Mouse (Mus musculus) forebrain, postnatal 0 days (tissue): ENCODE results near the gene Apof. TPM values are rescaled to one million over a fixed set of nuclear protein-coding genes. Genes with fewer than 3 reads are reported as not detected.
"Not testable (repeated sequence)": the region's sequence is repeated elsewhere in the genome, so short reads cannot be mapped to it uniquely, and the experiment has no call there.

ENCODE experiments used
- ATAC-seq: fragments of 200-750 bp; cut with Nextera tagmentation; 2 replicates; pipeline ENCODE4 v1.8.0; 2017; ENCODE audit warnings: mild to moderate bottlenecking, moderate library complexity
- DNase-seq: peaks from one replicate; pipeline ENCODE4 v3.0.0-alpha.2; 2015
- H3K27ac ChIP-seq: fragments of 300-500 bp; sonication (generic); 2 replicates; pipeline ENCODE4 v1.5.1; 2014; ENCODE audit warnings: low read depth, mild to moderate bottlenecking, antibody characterized with exemption, low read length, moderate library complexity, mixed read lengths
- H3K27me3 ChIP-seq: fragments of 300-500 bp; sonication (generic); 2 replicates; pipeline ENCODE4 v1.6.1; 2014; ENCODE audit warnings: mild to moderate bottlenecking, low read length, mixed read lengths; ENCODE audit not compliant: insufficient read depth
- H3K36me3 ChIP-seq: fragments of 300-500 bp; sonication (generic); 2 replicates; pipeline ENCODE4 v1.6.1; 2014; ENCODE audit warnings: mild to moderate bottlenecking, moderate library complexity; ENCODE audit not compliant: insufficient read depth
- H3K4me1 ChIP-seq: fragments of 300-500 bp; sonication (generic); 2 replicates; pipeline ENCODE4 v1.6.1; 2014; ENCODE audit warnings: antibody characterized with exemption; ENCODE audit not compliant: insufficient read depth
- H3K4me2 ChIP-seq: fragments of 300-500 bp; sonication (generic); 2 replicates; pipeline ENCODE4 v1.6.1; 2014; ENCODE audit warnings: low read depth, mild to moderate bottlenecking, moderate library complexity
- H3K4me3 ChIP-seq: fragments of 300-500 bp; sonication (generic); 2 replicates; pipeline ENCODE4 v1.5.1; 2014; ENCODE audit warnings: low read depth, low read length, mixed read lengths
- H3K9ac ChIP-seq: fragments of 300-500 bp; sonication (generic); 2 replicates; pipeline ENCODE4 v1.6.1; 2014; ENCODE audit warnings: mild to moderate bottlenecking
- H3K9me3 ChIP-seq: fragments of 300-500 bp; sonication (generic); 2 replicates; pipeline ENCODE4 v1.6.1; 2016; ENCODE audit warnings: low read length
- CTCF ChIP-seq: sonication (generic); IDR thresholded peaks from 2 replicates; pipeline ENCODE4 v1.5.1; 2016; ENCODE audit warnings: antibody characterized with exemption, control low read depth, low read depth
- WGBS: fragments of 180-500 bp; shearing (Covaris S2); extraction: QIAGEN DNeasy Blood & Tissue Kit; methylation state at CpG from one replicate; pipeline ENCODE4 v1.1.7; 2014; 5-methylcytosine and 5-hydroxymethylcytosine counted together
- polyA plus RNA-seq: library from polyadenylated mRNA; unstranded; fragments of >200 nt; fragmentation: Nextera tagmentation; extraction: Ambion mirVana; gene quantifications from 2 replicates; pipeline ENCODE4 v1.2.1, GENCODE M21; 2015
- total RNA-seq: library from RNA; depleted of rRNA; stranded (reverse); fragments of >200 nt; gene quantifications from 2 replicates; pipeline ENCODE4 v1.2.3, GENCODE M21; 2014

Apof gene
- total and polyA plus RNA-seq, 2 experiments from 2014 or later, result 0.12 to 0.38 TPM

GRCm38 (mm10) chr10:128282886-128283450, 14.5 kb downstream of the Apof start:
- Histone ChIP-seq H3K9me3 (no peaks in the 10 kb centered on the region), H3K36me3 (peaks cover 66% of the 10 kb centered on the region), H3K4me2 (no peak overlapping the region), H3K27me3 (no peaks in the 10 kb centered on the region), H3K9ac (no peak overlapping the region), H3K4me3 (no peak overlapping the region), H3K27ac (no peak overlapping the region), H3K4me1 (no peaks in the 10 kb centered on the region)
- 90% methylated on average over 20 of the region's 20 CpGs for WGBS
- no peak for TF ChIP-seq CTCF
- no peak for DNase-seq
- no peak for ATAC-seq

- no peaks in the 10 kb centered on the region for H3K27me3 ChIP-seq
- WGBS, result 63% methylated on average over 31 of the region's 31 CpGs
- no peaks in the 10 kb centered on the region for H3K9me3 ChIP-seq
- H3K36me3 ChIP-seq, result peaks cover 68% of the 10 kb centered on the region
- H3K9ac ChIP-seq, result no peak overlapping the region
- H3K27ac ChIP-seq, result no peak overlapping the region
- ATAC-seq, result peak; percentile 56
- H3K4me2 ChIP-seq, result no peak overlapping the region
- TF ChIP-seq CTCF, result peak; percentile 76
- peak; percentile 82 for DNase-seq
- H3K4me3 ChIP-seq, result no peak overlapping the region
- no peaks in the 10 kb centered on the region for H3K4me1 ChIP-seq
These were observed 15.4 kb downstream of the Apof start for GRCm38 (mm10) chr10:128283604-128284579.

- H3K9me3 ChIP-seq, ATAC-seq, H3K4me2 ChIP-seq, DNase-seq, H3K9ac ChIP-seq, H3K27ac ChIP-seq, H3K4me1 ChIP-seq, H3K27me3 ChIP-seq, H3K4me3 ChIP-seq: not testable (repeated sequence)
- WGBS, result 90% methylated on average over 1 of the region's 1 CpGs
- peaks cover 51% of the 10 kb centered on the region for H3K36me3 ChIP-seq
These were observed 22.1 kb downstream of the Apof start for GRCm38 (mm10) chr10:128290594-128290993.

GRCm38 (mm10) chr10:128296370-128297090, 28.1 kb downstream of the Apof start:
- DNase-seq, result peak; percentile 14
- no peak overlapping the region for H3K4me3 ChIP-seq
- no peak overlapping the region for H3K9ac ChIP-seq
- H3K27ac ChIP-seq, result no peak overlapping the region
- 39% methylated on average over 13 of the region's 13 CpGs for WGBS
- peak; percentile 59; the same call in 1 of the 2 replicates for ATAC-seq
- no peaks in the 10 kb centered on the region for H3K27me3 ChIP-seq
- no peaks in the 10 kb centered on the region for H3K4me1 ChIP-seq
- peaks cover 15% of the 10 kb centered on the region for H3K36me3 ChIP-seq
- no peaks in the 10 kb centered on the region for H3K9me3 ChIP-seq
- TF ChIP-seq CTCF, result no peak
- H3K4me2 ChIP-seq, result no peak overlapping the region

GRCm38 (mm10) chr10:128297221-128297620, 28.8 kb downstream of the Apof start:
- ATAC-seq, result no peak
- H3K27ac ChIP-seq, result no peak overlapping the region
- no peaks in the 10 kb centered on the region for H3K9me3 ChIP-seq
- peaks cover 9% of the 10 kb centered on the region for H3K36me3 ChIP-seq
- no peak for DNase-seq
- no peak overlapping the region for H3K4me2 ChIP-seq
- H3K9ac ChIP-seq, result no peak overlapping the region
- 58% methylated on average over 4 of the region's 4 CpGs for whole genome bisulfite sequencing
- no peak for TF ChIP-seq CTCF
- no peak overlapping the region for H3K4me3 ChIP-seq
- no peaks in the 10 kb centered on the region for H3K27me3 ChIP-seq
- H3K4me1 ChIP-seq, result 0 out of 2 replicates have a peak, but pooled peaks cover under 1% of the 10 kb centered on the region

GRCm38 (mm10) chr10:128297622-128298021, 29.2 kb downstream of the Apof start:
- peaks cover 5% of the 10 kb centered on the region; the same call in 1 of the 2 replicates for H3K4me1 ChIP-seq
- TF ChIP-seq CTCF, result no peak
- DNase-seq (no peak), ATAC-seq (no peak)
- 80% methylated on average over 11 of the region's 11 CpGs for WGBS
- H3K4me3 ChIP-seq, result no peak overlapping the region
- H3K27ac ChIP-seq, result no peak overlapping the region
- H3K4me2 ChIP-seq, result no peak overlapping the region
- H3K9ac ChIP-seq, result no peak overlapping the region
- no peaks in the 10 kb centered on the region for H3K9me3 ChIP-seq
- peaks cover 5% of the 10 kb centered on the region; the same call in 1 of the 2 replicates for H3K36me3 ChIP-seq
- no peaks in the 10 kb centered on the region for H3K27me3 ChIP-seq
